Comparison of ENCODE assay signal across 8 mouse cellular contexts in the genomic region with DNA sequence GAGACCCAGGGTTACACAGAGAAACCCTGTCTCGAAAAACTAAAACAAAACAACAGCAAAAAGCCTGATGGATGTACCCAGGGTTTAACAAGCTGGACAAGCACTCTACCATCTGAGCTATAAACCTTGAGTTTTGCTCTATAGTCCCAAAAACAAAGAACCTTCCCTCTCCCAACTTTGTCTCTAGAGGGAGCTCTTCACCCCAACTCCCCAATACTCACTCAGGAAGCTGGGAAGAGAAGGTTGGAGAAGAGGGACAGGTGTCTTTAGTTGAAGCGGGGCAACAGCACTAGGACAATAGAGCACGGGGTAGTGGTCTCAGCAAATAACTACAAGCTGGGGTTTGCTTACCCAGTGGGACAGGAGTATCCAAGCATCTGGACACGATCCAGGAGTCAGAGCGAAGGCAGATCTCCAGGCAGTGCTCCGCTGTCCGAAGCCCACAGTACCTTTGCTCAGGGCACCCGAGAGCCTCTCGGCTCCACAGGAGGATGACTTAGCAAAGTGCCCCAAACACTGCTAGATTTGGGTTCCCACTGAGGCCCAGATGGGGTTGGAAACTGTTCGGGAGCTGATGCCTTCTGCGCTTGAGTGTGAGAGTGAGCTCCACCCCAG. TPM values are rescaled to one million over a fixed set of nuclear protein-coding genes. Genes with fewer than 3 reads are reported as not detected.
DNase-seq lines count a peak whose midpoint lies in the region; ATAC-seq and TF ChIP-seq lines count a peak whose summit lies in the region.

No protein-coding gene starts in this region.

- H3K36me3 ChIP-seq in E14TG2a.4 (ENCODE audit: insufficient read depth, low read length), result no peaks in the 10 kb centered on the region
- H3K36me3 ChIP-seq in liver, embryonic 12.5 days, result no peaks in the 10 kb centered on the region

- intact Hi-C loops in gastrocnemius, adult 2 months (cut with DNase I), result no loop called here

- H3K27ac ChIP-seq in gastrocnemius, adult 2 months, result no peak overlapping the region
- no peak overlapping the region for H3K27ac ChIP-seq in liver, embryonic 12.5 days

- TF ChIP-seq CTCF in gastrocnemius, adult 2 months (IDR thresholded peaks at IDR 0.05), result peak; percentile 63
- TF ChIP-seq CTCF in E14TG2a.4 (conservative IDR thresholded peaks at IDR 0.05; ENCODE audit: low read length), result peak; percentile 60

- H3K4me1 ChIP-seq in E14TG2a.4 (replicated peaks; ENCODE audit: low read depth, low read length), result peaks cover 42% of the 10 kb centered on the region
- no peaks in the 10 kb centered on the region for H3K4me1 ChIP-seq in liver, embryonic 12.5 days

- H3K4me2 ChIP-seq in liver, embryonic 12.5 days, result peak overlapping the region; percentile 28; the same call in 1 of the 2 replicates

- peak overlapping the region; percentile 24; the same call in 1 of the 2 replicates for H3K4me3 ChIP-seq in gastrocnemius, adult 2 months
- H3K4me3 ChIP-seq in E14TG2a.4 (replicated peaks; ENCODE audit: low read length), result peak overlapping the region; percentile 72
- H3K4me3 ChIP-seq in liver, embryonic 12.5 days, result no peak overlapping the region

- H3K9me3 ChIP-seq in E14TG2a.4 (ENCODE audit: low read length), result no peaks in the 10 kb centered on the region
- no peaks in the 10 kb centered on the region for H3K9me3 ChIP-seq in liver, embryonic 12.5 days (replicated peaks)

- no peak overlapping the region for H3K9ac ChIP-seq in liver, embryonic 12.5 days

- ATAC-seq in liver, embryonic 12.5 days, result no peak
- ATAC-seq in megakaryocyte progenitor cell, adult 5-6 weeks (replicated peaks; ENCODE audit: poor library complexity), result no peak
- no peak for ATAC-seq in granulocyte monocyte progenitor cell, adult 5-6 weeks (replicated peaks; ENCODE audit: poor library complexity, severe bottlenecking)

- H3K27me3 ChIP-seq in E14TG2a.4 (ENCODE audit: insufficient read depth, low read length), result peaks cover 10% of the 10 kb centered on the region
- H3K27me3 ChIP-seq in liver, embryonic 12.5 days (replicated peaks), result peaks cover 14% of the 10 kb centered on the region; the same call in 1 of the 2 replicates

- no peak for DNase-seq in gastrocnemius, adult 2 months
- DNase-seq in gastrocnemius, postnatal 25 days, result no peak
- DNase-seq in cerebellum, adult 9-11 months, result peak; percentile 35
- DNase-seq in urinary bladder, adult 18-20 months (ENCODE audit: low spot score in 2 of 2), result no peak

- WGBS in liver, embryonic 12.5 days (ENCODE audit: insufficient replicate concordance), result 36% methylated on average over 11 of the region's 11 CpGs

RNA-seq across cellular contexts. Expression of a gene that starts 37.3 kb away (rescaled TPM):
- 1 to 10 TPM; 3.5 to 8.1 TPM for total RNA-seq in gastrocnemius, adult 2 months (2021)
- total RNA-seq in gastrocnemius, postnatal 25 days (2021), result 10 to 100 TPM in 1 of 2 experiments, 1 to 10 TPM in 1; 6.6 to 12.2 TPM
- polyA plus RNA-seq in liver, embryonic 12.5 days (2016; fragmentation: Nextera tagmentation; extraction: Ambion mirVana), result 3.0 TPM in 2 replicates
- total RNA-seq in megakaryocyte progenitor cell, adult 5-6 weeks (2015), result 0.02 and 0.29 TPM in 2 replicates
- 0.24 and 0.29 TPM in 2 replicates for total RNA-seq in megakaryocyte progenitor cell, adult 5-6 weeks (2017)
- 0.09 TPM in 1 of 2 replicates, not detected in the other for total RNA-seq in granulocyte monocyte progenitor cell, adult 5-6 weeks (2014; fragmentation: Nextera tagmentation)
- 2.4 TPM in 1 of 2 replicates, not detected in the other for total RNA-seq in granulocyte monocyte progenitor cell, adult 5-6 weeks (2017)
